Mouse (Mus musculus) embryonic stem cell, embryonic (primary cell): ENCODE data around the gene Wdr48.

Experiments used
- CTCF ChIA-PET, 4 experiments: fragments of 300-600 bp in 2 of 4; fragments of 350-600 bp in 2 of 4; sonication (Branson Sonifier 250); formaldehyde crosslinking; loops; one replicate each; lab custom pipeline; 2022; ENCODE audit warnings: inconsistent platforms in 2 of 4; lab: Charles Lee
- POLR2A ChIA-PET, 4 experiments: fragments of 300-600 bp in 2 of 4; fragments of 350-600 bp in 2 of 4; sonication (Branson Sonifier 250); formaldehyde crosslinking; loops; one replicate each; lab custom pipeline; 2022; ENCODE audit warnings: antibody characterized with exemption in 4 of 4, inconsistent platforms in 1 of 4; lab: Charles Lee

Gene Wdr48

GRCm38 (mm10) chr9:119902410-119903151, 7.9 kb downstream of the Wdr48 start:
- ChIA-PET CTCF (interaction anchor here in 1 of 4 experiments (1.4 kb wide), 1 partner anchor 10 kb away, joined by 3 read pairs; no protein-coding TSS in a partner anchor), POLR2A (interaction anchor here in 2 of 4 experiments (0.6 to 1.9 kb wide), 6 partner anchors 9 to 576 kb away, joined by 3 to 5 read pairs (median 4); partner anchors contain the start of gene Rpsa (in 1 of the 2))

GRCm38 (mm10) chr9:119908708-119909107, 14.0 kb downstream of the Wdr48 start:
- ChIA-PET CTCF (interaction anchor here in 1 of 4 experiments (0.6 kb wide), 1 partner anchor 240 kb away, joined by 7 read pairs; no protein-coding TSS in a partner anchor), POLR2A (interaction anchor here in 3 of 4 experiments (0.6 to 1.2 kb wide), 6 partner anchors 10 to 218 kb away, joined by 3 to 4 read pairs (median 3); no protein-coding TSS in a partner anchor)

- ChIA-PET POLR2A (interaction anchor here in 1 of 4 experiments (0.5 kb wide), 1 partner anchor 21 kb away, joined by 4 read pairs; no protein-coding TSS in a partner anchor), CTCF (no interaction called here)
Measured at GRCm38 (mm10) chr9:119909931-119910330, 15.3 kb downstream of the Wdr48 start.

GRCm38 (mm10) chr9:119913087-119913838, 18.6 kb downstream of the Wdr48 start:
- POLR2A ChIA-PET = interaction anchor here in 2 of 4 experiments (0.5 to 1.0 kb wide), 3 partner anchors 14 to 327 kb away, joined by 3 to 4 read pairs (median 3); no protein-coding TSS in a partner anchor
- CTCF ChIA-PET = interaction anchor here (0.6 to 1.6 kb wide), 17 partner anchors 9 to 831 kb away, joined by 3 to 7 read pairs (median 3); no protein-coding TSS in a partner anchor

GRCm38 (mm10) chr9:119919858-119920257, 25.2 kb downstream of the Wdr48 start:
- CTCF ChIA-PET = no interaction called here
- POLR2A ChIA-PET = interaction anchor here in 1 of 4 experiments (0.7 kb wide), 1 partner anchor 416 kb away, joined by 6 read pairs; no protein-coding TSS in a partner anchor

- POLR2A ChIA-PET = interaction anchor here in 3 of 4 experiments (0.6 to 6.0 kb wide), 5 partner anchors 9 to 116 kb away, joined by 3 to 31 read pairs (median 3); partner anchors contain the start of genes Gorasp1 (in 1 of the 3) and Ttc21a (in 1 of the 3)
- CTCF ChIA-PET = interaction anchor here in 3 of 4 experiments (0.6 to 1.2 kb wide), 4 partner anchors 10 to 190 kb away, joined by 3 read pairs; no protein-coding TSS in a partner anchor
Measured at GRCm38 (mm10) chr9:119923462-119923861, 28.8 kb downstream of the Wdr48 start.

GRCm38 (mm10) chr9:119925120-119925657, 30.5 kb downstream of the Wdr48 start:
- ChIA-PET POLR2A (interaction anchor here in 2 of 4 experiments (1.0 to 6.0 kb wide), 4 partner anchors 10 to 12 kb away, joined by 3 to 31 read pairs (median 14); partner anchors contain the start of genes Gorasp1 (in 2 of the 2) and Ttc21a (in 2 of the 2)), CTCF (interaction anchor here in 3 of 4 experiments (0.6 to 3.5 kb wide), 3 partner anchors 12 to 165 kb away, joined by 3 to 12 read pairs (median 5); no protein-coding TSS in a partner anchor)

- POLR2A ChIA-PET = interaction anchor here in 2 of 4 experiments (1.0 to 6.0 kb wide), 3 partner anchors 10 to 12 kb away, joined by 3 to 31 read pairs (median 24); partner anchors contain the start of genes Gorasp1 (in 2 of the 2) and Ttc21a (in 2 of the 2)
- CTCF ChIA-PET = interaction anchor here in 3 of 4 experiments (0.6 to 3.5 kb wide), 5 partner anchors 12 to 147 kb away, joined by 3 to 12 read pairs (median 4); no protein-coding TSS in a partner anchor
Measured at GRCm38 (mm10) chr9:119925729-119926128, 31.1 kb downstream of the Wdr48 start.

GRCm38 (mm10) chr9:119926497-119926896, 31.8 kb downstream of the Wdr48 start:
- ChIA-PET CTCF (interaction anchor here in 3 of 4 experiments (0.5 to 3.5 kb wide), 5 partner anchors 13 to 147 kb away, joined by 3 to 12 read pairs (median 4); no protein-coding TSS in a partner anchor), POLR2A (interaction anchor here (0.5 to 6.0 kb wide), 12 partner anchors 10 to 201 kb away, joined by 3 to 31 read pairs (median 4); partner anchors contain the start of genes Gorasp1 (in 3 of the 4), Ttc21a (in 3 of the 4) and Rpsa (in 1 of the 4))

- ChIA-PET POLR2A (interaction anchor here in 2 of 4 experiments (0.6 to 2.4 kb wide), 8 partner anchors 9 to 197 kb away, joined by 3 to 7 read pairs (median 4); partner anchors contain the start of gene Rpsa (in 1 of the 2)), CTCF (interaction anchor here (0.5 to 1.6 kb wide), 7 partner anchors 12 to 259 kb away, joined by 3 to 6 read pairs (median 3); no protein-coding TSS in a partner anchor)
Measured at GRCm38 (mm10) chr9:119932358-119932757, 37.7 kb downstream of the Wdr48 start.

- POLR2A ChIA-PET = interaction anchor here in 2 of 4 experiments (0.6 to 2.4 kb wide), 8 partner anchors 10 to 196 kb away, joined by 3 to 7 read pairs (median 3); partner anchors contain the start of gene Rpsa (in 1 of the 2)
- CTCF ChIA-PET = interaction anchor here in 3 of 4 experiments (0.6 to 1.6 kb wide), 6 partner anchors 9 to 155 kb away, joined by 3 to 9 read pairs (median 5); no protein-coding TSS in a partner anchor
Measured at GRCm38 (mm10) chr9:119933675-119934074, 39.0 kb downstream of the Wdr48 start.

- ChIA-PET POLR2A (interaction anchor here in 3 of 4 experiments (0.6 to 5.3 kb wide), 28 partner anchors 10 to 191 kb away, joined by 3 to 31 read pairs (median 4); partner anchors contain the start of genes Csrnp1 (in 2 of the 3) and Rpsa (in 1 of the 3)), CTCF (interaction anchor here in 3 of 4 experiments (0.5 to 2.3 kb wide), 10 partner anchors 9 to 477 kb away, joined by 3 to 13 read pairs (median 3); no protein-coding TSS in a partner anchor)
Measured at GRCm38 (mm10) chr9:119937005-119937773, 42.5 kb downstream of the Wdr48 start, which contains the start of the genes Gorasp1 and Ttc21a. Gene Gorasp1 (minus strand): TSS chr9:119937565. Gene Ttc21a (plus strand): TSS chr9:119937606.

- POLR2A ChIA-PET = interaction anchor here in 2 of 4 experiments (0.8 to 5.3 kb wide), 9 partner anchors 12 to 189 kb away, joined by 3 to 31 read pairs (median 4); partner anchors contain the start of gene Rpsa (in 1 of the 2)
- CTCF ChIA-PET = interaction anchor here in 3 of 4 experiments (0.6 to 2.3 kb wide), 3 partner anchors 36 to 90 kb away, joined by 3 to 13 read pairs (median 11); no protein-coding TSS in a partner anchor
Measured at GRCm38 (mm10) chr9:119938496-119938895, 43.8 kb downstream of the Wdr48 start.

GRCm38 (mm10) chr9:119939646-119940045, 45.0 kb downstream of the Wdr48 start:
- CTCF ChIA-PET = no interaction called here
- POLR2A ChIA-PET = interaction anchor here in 2 of 4 experiments (0.9 to 5.3 kb wide), 3 partner anchors 14 to 187 kb away, joined by 3 to 31 read pairs (median 3); partner anchors contain the start of gene Rpsa (in 1 of the 2)

GRCm38 (mm10) chr9:119941407-119941806, 46.7 kb downstream of the Wdr48 start:
- ChIA-PET CTCF (interaction anchor here in 1 of 4 experiments (0.7 kb wide), 1 partner anchor 250 kb away, joined by 3 read pairs; no protein-coding TSS in a partner anchor), POLR2A (no interaction called here)
